Mouse (Mus musculus) midbrain, embryonic 16.5 days (tissue): ENCODE data around the gene Pla2r1. TPM values are rescaled to one million over a fixed set of nuclear protein-coding genes. Genes with fewer than 3 reads are reported as not detected.

Experiments used
- ATAC-seq: fragments of 200-750 bp; cut with Nextera tagmentation; 2 replicates; pipeline ENCODE4 v1.8.0; 2017; ENCODE audit warnings: moderate TSS enrichment
- H3K27ac ChIP-seq: fragments of 300-500 bp; sonication (generic); 2 replicates; pipeline ENCODE4 v1.5.1; 2014; ENCODE audit warnings: mild to moderate bottlenecking, low read length, mixed read lengths
- H3K27me3 ChIP-seq: fragments of 300-500 bp; sonication (generic); 2 replicates; pipeline ENCODE4 v1.6.1; 2014; ENCODE audit warnings: low read depth, low read length, mixed read lengths; ENCODE audit not compliant: control insufficient read depth, insufficient read depth
- H3K36me3 ChIP-seq: fragments of 300-500 bp; sonication (generic); 2 replicates; pipeline ENCODE4 v1.6.1; 2014; ENCODE audit warnings: mild to moderate bottlenecking, low read length, moderate library complexity, mixed read lengths; ENCODE audit not compliant: control insufficient read depth, insufficient read depth
- H3K4me1 ChIP-seq: fragments of 300-500 bp; sonication (generic); 2 replicates; pipeline ENCODE4 v1.6.1; 2014; ENCODE audit warnings: mild to moderate bottlenecking, low read length, mixed read lengths; ENCODE audit not compliant: control insufficient read depth, insufficient read depth
- H3K4me2 ChIP-seq: fragments of 300-500 bp; sonication (generic); 2 replicates; pipeline ENCODE4 v1.6.1; 2014; ENCODE audit warnings: mild to moderate bottlenecking, low read length, mixed read lengths
- H3K4me3 ChIP-seq: fragments of 300-500 bp; sonication (generic); 2 replicates; pipeline ENCODE4 v1.5.1; 2014; ENCODE audit warnings: low read depth, mild to moderate bottlenecking, low read length, moderate library complexity, mixed read lengths
- H3K9ac ChIP-seq: fragments of 300-500 bp; sonication (generic); 2 replicates; pipeline ENCODE4 v1.6.1; 2014; ENCODE audit warnings: low read depth, low read length, mixed read lengths
- H3K9me3 ChIP-seq: fragments of 300-500 bp; sonication (generic); replicated peaks from 2 replicates; pipeline ENCODE4 v1.6.1; 2014; ENCODE audit warnings: mild to moderate bottlenecking, low read length, mixed read lengths; ENCODE audit not compliant: control insufficient read depth, poor library complexity, severe bottlenecking
- WGBS: fragments of 180-500 bp; shearing (Covaris S2); extraction: QIAGEN DNeasy Blood & Tissue Kit; methylation state at CpG from one replicate; pipeline ENCODE4 v1.1.7; 2014; 5-methylcytosine and 5-hydroxymethylcytosine counted together
- polyA plus RNA-seq: library from polyadenylated mRNA; unstranded; fragments of >200 nt; fragmentation: Nextera tagmentation; extraction: Ambion mirVana; gene quantifications from 2 replicates; pipeline ENCODE4 v1.2.1, GENCODE M21; 2015

The Pla2r1 gene
- polyA plus RNA-seq, 1 experiment from 2014 or later = 0.50 TPM

GRCm38 (mm10) chr2:60546082-60546481 is 7.0 kb downstream of the Pla2r1 start:
- Histone ChIP-seq H3K9ac (no peak overlapping the region), H3K9me3 (no peaks in the 10 kb centered on the region), H3K27ac (no peak overlapping the region), H3K4me3 (no peak overlapping the region), H3K27me3 (no peaks in the 10 kb centered on the region), H3K4me1 (no peaks in the 10 kb centered on the region), H3K36me3 (no peaks in the 10 kb centered on the region), H3K4me2 (no peak overlapping the region)
- ATAC-seq = no peak
- WGBS = 89% methylated on average over 4 of the region's 4 CpGs

- Histone ChIP-seq H3K9ac (no peak overlapping the region), H3K36me3 (no peaks in the 10 kb centered on the region), H3K27ac (no peak overlapping the region), H3K9me3 (no peaks in the 10 kb centered on the region), H3K4me1 (no peaks in the 10 kb centered on the region), H3K4me2 (no peak overlapping the region), H3K4me3 (no peak overlapping the region), H3K27me3 (no peaks in the 10 kb centered on the region)
- 44% methylated on average over 5 of the region's 5 CpGs for WGBS
- no peak for ATAC-seq
Observed at GRCm38 (mm10) chr2:60544006-60544405, 9.1 kb downstream of the Pla2r1 start.

DNA sequence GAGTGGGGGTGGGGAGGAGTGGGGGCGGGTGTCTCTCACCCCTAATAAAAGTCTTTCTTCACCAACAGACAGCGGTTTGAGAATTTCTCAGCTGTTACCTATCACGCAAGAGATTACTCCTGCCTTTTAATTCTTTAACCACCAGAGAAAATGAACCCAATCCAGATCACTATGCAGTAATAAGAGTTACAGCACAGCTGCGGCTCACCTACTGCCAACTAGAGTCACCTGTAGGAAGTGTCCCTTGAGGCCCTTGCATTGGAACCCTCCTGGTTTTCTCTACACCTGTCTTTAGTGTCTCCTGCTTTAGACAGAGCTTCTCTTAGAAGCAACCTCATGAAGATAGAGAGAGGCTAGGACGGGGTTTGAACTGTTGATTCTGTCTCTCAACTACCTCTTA is 11.4 kb downstream of the Pla2r1 start:
- Histone ChIP-seq H3K4me2 (no peak overlapping the region), H3K4me3 (no peak overlapping the region), H3K27me3 (no peaks in the 10 kb centered on the region), H3K9me3 (no peaks in the 10 kb centered on the region), H3K27ac (no peak overlapping the region), H3K9ac (no peak overlapping the region), H3K4me1 (no peaks in the 10 kb centered on the region), H3K36me3 (no peaks in the 10 kb centered on the region)
- WGBS = 74% methylated on average over 5 of the region's 5 CpGs
- no peak for ATAC-seq

GRCm38 (mm10) chr2:60540346-60540745 is 12.8 kb downstream of the Pla2r1 start:
- H3K27ac ChIP-seq = no peak overlapping the region
- no peak for ATAC-seq
- WGBS = 95% methylated on average over 8 of the region's 8 CpGs
- no peaks in the 10 kb centered on the region for H3K36me3 ChIP-seq
- H3K9me3 ChIP-seq = no peaks in the 10 kb centered on the region
- H3K27me3 ChIP-seq = no peaks in the 10 kb centered on the region
- no peak overlapping the region for H3K4me3 ChIP-seq
- no peak overlapping the region for H3K9ac ChIP-seq
- no peaks in the 10 kb centered on the region for H3K4me1 ChIP-seq
- H3K4me2 ChIP-seq = no peak overlapping the region

- Histone ChIP-seq H3K9ac (no peak overlapping the region), H3K27me3 (no peaks in the 10 kb centered on the region), H3K4me3 (no peak overlapping the region), H3K4me1 (no peaks in the 10 kb centered on the region), H3K9me3 (no peaks in the 10 kb centered on the region), H3K36me3 (no peaks in the 10 kb centered on the region), H3K27ac (no peak overlapping the region), H3K4me2 (no peak overlapping the region)
- 74% methylated on average over 5 of the region's 5 CpGs for WGBS
- no peak for ATAC-seq
Observed at GRCm38 (mm10) chr2:60538710-60539109, 14.4 kb downstream of the Pla2r1 start.

- no peak for ATAC-seq
- H3K4me1 ChIP-seq = no peaks in the 10 kb centered on the region
- no peak overlapping the region for H3K27ac ChIP-seq
- H3K36me3 ChIP-seq = no peaks in the 10 kb centered on the region
- WGBS = 83% methylated on average over 4 of the region's 4 CpGs
- no peak overlapping the region for H3K4me3 ChIP-seq
- H3K27me3 ChIP-seq = no peaks in the 10 kb centered on the region
- no peak overlapping the region for H3K4me2 ChIP-seq
- H3K9ac ChIP-seq = no peak overlapping the region
- no peaks in the 10 kb centered on the region for H3K9me3 ChIP-seq
Observed at GRCm38 (mm10) chr2:60538274-60538673, 14.8 kb downstream of the Pla2r1 start.

- Histone ChIP-seq H3K27me3 (no peaks in the 10 kb centered on the region), H3K4me3 (no peak overlapping the region), H3K9ac (no peak overlapping the region), H3K36me3 (no peaks in the 10 kb centered on the region), H3K4me1 (no peaks in the 10 kb centered on the region), H3K4me2 (no peak overlapping the region), H3K27ac (no peak overlapping the region), H3K9me3 (no peaks in the 10 kb centered on the region)
- ATAC-seq = no peak
- WGBS = 62% methylated on average over 8 of the region's 8 CpGs
Observed at GRCm38 (mm10) chr2:60534755-60535154, 18.4 kb downstream of the Pla2r1 start.

DNA sequence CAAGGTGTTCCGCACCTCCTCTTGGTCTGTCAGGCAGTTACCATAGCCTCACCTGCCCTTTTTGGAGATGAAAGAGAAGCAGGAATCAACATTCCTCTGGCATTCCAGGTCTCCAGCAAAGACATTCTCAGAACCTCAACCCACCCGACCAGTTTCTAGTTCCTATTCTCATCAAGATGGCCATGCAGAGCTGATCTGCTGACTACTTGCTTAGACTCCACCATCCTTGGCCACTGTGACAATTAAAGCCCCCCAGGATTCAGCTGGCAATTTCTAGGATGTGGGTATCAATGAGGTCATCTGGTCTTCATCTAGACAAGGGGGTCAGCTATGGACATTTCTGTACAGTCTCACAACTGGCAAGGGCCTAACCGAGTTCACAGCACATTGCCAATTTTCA is 20.1 kb downstream of the Pla2r1 start:
- Histone ChIP-seq H3K9ac (no peak overlapping the region), H3K27ac (no peak overlapping the region), H3K27me3 (no peaks in the 10 kb centered on the region), H3K4me1 (no peaks in the 10 kb centered on the region), H3K9me3 (no peaks in the 10 kb centered on the region), H3K4me3 (no peak overlapping the region), H3K4me2 (no peak overlapping the region), H3K36me3 (no peaks in the 10 kb centered on the region)
- 95% methylated on average over 3 of the region's 3 CpGs for WGBS
- no peak for ATAC-seq

- no peaks in the 10 kb centered on the region for H3K4me1 ChIP-seq
- H3K27me3 ChIP-seq = no peaks in the 10 kb centered on the region
- H3K4me3 ChIP-seq = no peak overlapping the region
- H3K9me3 ChIP-seq = no peaks in the 10 kb centered on the region
- no peak overlapping the region for H3K27ac ChIP-seq
- no peak overlapping the region for H3K4me2 ChIP-seq
- WGBS = 44% methylated on average over 5 of the region's 5 CpGs
- ATAC-seq = no peak
- no peaks in the 10 kb centered on the region for H3K36me3 ChIP-seq
- no peak overlapping the region for H3K9ac ChIP-seq
Observed at GRCm38 (mm10) chr2:60532495-60532894, 20.6 kb downstream of the Pla2r1 start.

GRCm38 (mm10) chr2:60515817-60516216 is 37.3 kb downstream of the Pla2r1 start:
- no peak for ATAC-seq
- WGBS = 54% methylated on average over 8 of the region's 8 CpGs
- H3K9me3 ChIP-seq = no peaks in the 10 kb centered on the region
- H3K4me2 ChIP-seq = no peak overlapping the region
- no peaks in the 10 kb centered on the region for H3K27me3 ChIP-seq
- no peak overlapping the region for H3K4me3 ChIP-seq
- no peaks in the 10 kb centered on the region for H3K4me1 ChIP-seq
- no peak overlapping the region for H3K27ac ChIP-seq
- no peak overlapping the region for H3K9ac ChIP-seq
- H3K36me3 ChIP-seq = no peaks in the 10 kb centered on the region
